Comparison of ENCODE assay signal across 9 mouse cellular contexts in the genomic region with DNA sequence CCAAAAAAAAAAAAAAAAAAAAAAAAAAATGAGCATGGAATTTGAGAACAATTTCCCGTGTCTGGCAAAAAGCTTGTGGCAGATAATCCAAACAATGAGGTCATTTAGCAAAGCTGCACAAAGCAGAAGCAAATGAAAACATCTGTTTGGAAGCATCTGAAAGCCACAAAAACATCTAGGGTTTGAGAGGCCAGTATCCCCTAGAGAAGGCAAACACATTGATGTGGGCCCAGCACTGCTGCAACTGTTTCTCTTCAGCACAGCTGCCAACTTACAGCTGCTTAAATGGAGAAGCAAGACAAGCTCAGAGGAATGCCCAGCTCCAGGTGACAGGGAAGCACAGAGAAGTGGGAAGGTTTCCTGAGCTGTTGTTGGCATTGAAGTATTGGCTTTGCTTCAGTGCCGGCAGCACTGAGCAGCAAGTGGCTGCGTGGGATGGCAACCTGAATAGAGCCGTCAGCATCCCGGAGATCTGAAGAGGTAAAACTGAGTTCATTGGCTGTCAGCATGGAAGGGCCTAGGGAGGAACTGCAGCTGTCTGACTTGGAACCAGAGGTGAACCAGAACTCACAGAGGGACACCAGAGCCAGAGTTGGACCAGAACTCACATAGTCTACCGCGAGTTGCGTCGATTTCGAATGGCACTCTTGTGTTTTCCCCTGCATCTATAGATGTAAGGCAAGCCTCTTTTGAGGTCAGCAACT.
DNase-seq lines count a peak whose midpoint lies in the region; ATAC-seq and TF ChIP-seq lines count a peak whose summit lies in the region.
"Had no signal": no experiment of that assay in that cellular context is flagged by ENCODE, and none has a peak within 500 bp of the region (broad histone marks: within the 10 kb centered on the region; RNA-seq: fewer than 3 reads in every experiment).

No protein-coding gene starts in this region.

- no peak for ATAC-seq in megakaryocyte progenitor cell, adult 5-6 weeks (replicated peaks; ENCODE audit: poor library complexity)

- intact Hi-C loops in left cerebral cortex, postnatal 36 days (cut with DNase I) = no loop called here

- no peak for TF ChIP-seq POLR2A in brain, embryonic 14.5 days (IDR thresholded peaks at IDR 0.05; ENCODE audit: borderline replicate concordance, extremely low read depth, insufficient read depth, insufficient read length, poor library complexity, severe bottlenecking)

- no peak for TF ChIP-seq CTCF in brain, embryonic 14.5 days (IDR thresholded peaks at IDR 0.05; ENCODE audit: borderline replicate concordance, extremely low read depth, insufficient read depth, insufficient read length)

- DNase-seq in kidney, postnatal 10 days = peak; percentile 6
- no peak for DNase-seq in kidney, adult 9 months
- DNase-seq in brain, embryonic 14.5 days (ENCODE audit: low read depth) = peak; percentile 23
- DNase-seq in frontal cortex, postnatal 36 days (ENCODE audit: low spot score in 2 of 2) = peak; percentile 27 to 45
- DNase-seq in left cerebral cortex, postnatal 36 days (ENCODE audit: low spot score in 2 of 2) = peak; percentile 34 to 42
- no peak for DNase-seq in adrenal gland, adult 2 months
- DNase-seq in testis, postnatal 14 days (ENCODE audit: low spot score) = no peak
- DNase-seq: thymus, adult 2 months had no signal

Comparison
In these comparisons a context has a peak if more than half of its experiments do, and no peak if none do; other contexts are left out.
1. DNase-seq: peak in kidney, postnatal 10 days (single experiment), brain, embryonic 14.5 days (single experiment), frontal cortex, postnatal 36 days (2 of 2) and left cerebral cortex, postnatal 36 days (2 of 2); none in kidney, adult 9 months (single experiment), adrenal gland, adult 2 months (single experiment) and testis, postnatal 14 days (single experiment).